Mouse (Mus musculus): ENCODE results near the gene Sh3bgrl3. TPM values are rescaled to one million over a fixed set of nuclear protein-coding genes. Genes with fewer than 3 reads are reported as not detected.
"Not testable (repeated sequence)": the region's sequence is repeated elsewhere in the genome, so short reads cannot be mapped to it uniquely, and the experiment has no call there.

Gene Sh3bgrl3
- polyA plus RNA-seq, 1 experiment = 911 TPM

- H3K4me1 ChIP-seq (ENCODE audit: control insufficient read depth, insufficient read depth, insufficient read length, low read length) = peaks cover under 1% of the 10 kb centered on the region; the same call in 1 of the 2 replicates
- no peak overlapping the region for H3K27ac ChIP-seq (ENCODE audit: insufficient read depth, low read depth, low read length)
- 98% methylated on average over 3 of the region's 3 CpGs for WGBS
- peaks cover 24% of the 10 kb centered on the region for H3K36me3 ChIP-seq (ENCODE audit: control insufficient read depth, insufficient read depth, low read length)
- no peak overlapping the region for H3K4me3 ChIP-seq (ENCODE audit: low read depth, low read length)
- H3K27me3 ChIP-seq (ENCODE audit: control insufficient read depth, insufficient read depth, low read length) = no peaks in the 10 kb centered on the region
- TF ChIP-seq POLR2A (IDR thresholded peaks at IDR 0.05; ENCODE audit: low read depth, low read length) (no peak), CTCF (IDR thresholded peaks at IDR 0.05; ENCODE audit: extremely low read depth, insufficient read length, insufficient replicate concordance, low read depth, low read length) (no peak)
These were observed 25.1 kb upstream of the Sh3bgrl3 start for GRCm38 (mm10) chr4:134153656-134154055.

- H3K4me1 ChIP-seq (ENCODE audit: control insufficient read depth, insufficient read depth, insufficient read length, low read length) = no peaks in the 10 kb centered on the region
- peaks cover 34% of the 10 kb centered on the region for H3K36me3 ChIP-seq (ENCODE audit: control insufficient read depth, insufficient read depth, low read length)
- WGBS = 82% methylated on average over 3 of the region's 3 CpGs
- TF ChIP-seq CTCF (IDR thresholded peaks at IDR 0.05; ENCODE audit: extremely low read depth, insufficient read length, insufficient replicate concordance, low read depth, low read length) (no peak), POLR2A (IDR thresholded peaks at IDR 0.05; ENCODE audit: low read depth, low read length) (no peak)
- no peak overlapping the region for H3K4me3 ChIP-seq (ENCODE audit: low read depth, low read length)
- H3K27me3 ChIP-seq (ENCODE audit: control insufficient read depth, insufficient read depth, low read length) = no peaks in the 10 kb centered on the region
- H3K27ac ChIP-seq (ENCODE audit: insufficient read depth, low read depth, low read length) = no peak overlapping the region
These were observed 23.5 kb upstream of the Sh3bgrl3 start for GRCm38 (mm10) chr4:134152112-134152511.

GRCm38 (mm10) chr4:134149389-134149788, 20.8 kb upstream of the Sh3bgrl3 start:
- Histone ChIP-seq H3K27ac (ENCODE audit: insufficient read depth, low read depth, low read length) (no peak overlapping the region), H3K27me3 (ENCODE audit: control insufficient read depth, insufficient read depth, low read length) (no peaks in the 10 kb centered on the region), H3K4me3 (ENCODE audit: low read depth, low read length) (no peak overlapping the region), H3K36me3 (ENCODE audit: control insufficient read depth, insufficient read depth, low read length) (peaks cover 36% of the 10 kb centered on the region), H3K4me1 (ENCODE audit: control insufficient read depth, insufficient read depth, insufficient read length, low read length) (no peaks in the 10 kb centered on the region)
- no peak for TF ChIP-seq CTCF (IDR thresholded peaks at IDR 0.05; ENCODE audit: extremely low read depth, insufficient read length, insufficient replicate concordance, low read depth, low read length)
- TF ChIP-seq POLR2A (IDR thresholded peaks at IDR 0.05; ENCODE audit: low read depth, low read length) = no peak
- WGBS = 85% methylated on average over 4 of the region's 4 CpGs

- H3K36me3 ChIP-seq (ENCODE audit: control insufficient read depth, insufficient read depth, low read length) = peaks cover 21% of the 10 kb centered on the region
- not testable (repeated sequence) for H3K27ac ChIP-seq (ENCODE audit: insufficient read depth, low read depth, low read length)
- 96% methylated on average over 5 of the region's 5 CpGs for WGBS
These were observed 15.7 kb upstream of the Sh3bgrl3 start for GRCm38 (mm10) chr4:134144297-134144696.

GRCm38 (mm10) chr4:134138857-134139256, 10.3 kb upstream of the Sh3bgrl3 start:
- TF ChIP-seq CTCF (IDR thresholded peaks at IDR 0.05; ENCODE audit: extremely low read depth, insufficient read length, insufficient replicate concordance, low read depth, low read length) (no peak; the same call in 1 of the 2 replicates), POLR2A (IDR thresholded peaks at IDR 0.05; ENCODE audit: low read depth, low read length) (no peak)
- WGBS = 91% methylated on average over 2 of the region's 2 CpGs
- H3K4me1 ChIP-seq (ENCODE audit: control insufficient read depth, insufficient read depth, insufficient read length, low read length) = no peaks in the 10 kb centered on the region

More at GRCm38 (mm10) chr4:134144297-134144696, 15.7 kb upstream of the Sh3bgrl3 start:
- not testable (repeated sequence) for H3K27me3 ChIP-seq (ENCODE audit: control insufficient read depth, insufficient read depth, low read length); H3K4me1 ChIP-seq (ENCODE audit: control insufficient read depth, insufficient read depth, insufficient read length, low read length); H3K4me3 ChIP-seq (ENCODE audit: low read depth, low read length)

GRCm38 (mm10) chr4:134136280-134136926, 7.8 kb upstream of the Sh3bgrl3 start:
- 75% methylated on average over 3 of the region's 3 CpGs for WGBS

More at GRCm38 (mm10) chr4:134138857-134139256, 10.3 kb upstream of the Sh3bgrl3 start:
- H3K27me3 ChIP-seq (ENCODE audit: control insufficient read depth, insufficient read depth, low read length) = no peaks in the 10 kb centered on the region
- H3K27ac ChIP-seq (ENCODE audit: insufficient read depth, low read depth, low read length) = no peak overlapping the region
- H3K36me3 ChIP-seq (ENCODE audit: control insufficient read depth, insufficient read depth, low read length) = 0 out of 2 replicates have a peak, but pooled peaks cover under 1% of the 10 kb centered on the region
- H3K4me3 ChIP-seq (ENCODE audit: low read depth, low read length) = no peak overlapping the region

GRCm38 (mm10) chr4:134132519-134133095, 4.0 kb upstream of the Sh3bgrl3 start:
- no peak overlapping the region for H3K4me3 ChIP-seq (ENCODE audit: low read depth, low read length)
- no peak overlapping the region for H3K27ac ChIP-seq (ENCODE audit: insufficient read depth, low read depth, low read length)
- 59% methylated on average over 8 of the region's 8 CpGs for WGBS
- peaks cover 28% of the 10 kb centered on the region for H3K4me1 ChIP-seq (ENCODE audit: control insufficient read depth, insufficient read depth, insufficient read length, low read length)
- no peak for TF ChIP-seq POLR2A (IDR thresholded peaks at IDR 0.05; ENCODE audit: low read depth, low read length)
- TF ChIP-seq CTCF (IDR thresholded peaks at IDR 0.05; ENCODE audit: extremely low read depth, insufficient read length, insufficient replicate concordance, low read depth, low read length) = no peak
- H3K27me3 ChIP-seq (ENCODE audit: control insufficient read depth, insufficient read depth, low read length) = no peaks in the 10 kb centered on the region
- 0 out of 2 replicates have a peak, but pooled peaks cover 4% of the 10 kb centered on the region for H3K36me3 ChIP-seq (ENCODE audit: control insufficient read depth, insufficient read depth, low read length)

More at GRCm38 (mm10) chr4:134136280-134136926, 7.8 kb upstream of the Sh3bgrl3 start:
- H3K4me1 ChIP-seq (ENCODE audit: control insufficient read depth, insufficient read depth, insufficient read length, low read length) = peaks cover 6% of the 10 kb centered on the region
- H3K36me3 ChIP-seq (ENCODE audit: control insufficient read depth, insufficient read depth, low read length) = 0 out of 2 replicates have a peak, but pooled peaks cover 2% of the 10 kb centered on the region
- H3K4me3 ChIP-seq (ENCODE audit: low read depth, low read length) = no peak overlapping the region
- no peaks in the 10 kb centered on the region for H3K27me3 ChIP-seq (ENCODE audit: control insufficient read depth, insufficient read depth, low read length)
- H3K27ac ChIP-seq (ENCODE audit: insufficient read depth, low read depth, low read length) = no peak overlapping the region
- no peak for TF ChIP-seq CTCF (IDR thresholded peaks at IDR 0.05; ENCODE audit: extremely low read depth, insufficient read length, insufficient replicate concordance, low read depth, low read length)
- no peak for TF ChIP-seq POLR2A (IDR thresholded peaks at IDR 0.05; ENCODE audit: low read depth, low read length)

All from small intestine, adult 2 months (tissue).